Mouse (Mus musculus) stomach, postnatal 0 days (tissue): ENCODE results near the gene Slc17a1. TPM values are rescaled to one million over a fixed set of nuclear protein-coding genes. Genes with fewer than 3 reads are reported as not detected.

Experiments
- ATAC-seq: fragments of 200-750 bp; cut with Nextera tagmentation; 2 replicates; pipeline ENCODE4 v1.8.0; 2017; ENCODE audit not compliant: low FRiP score, low TSS enrichment
- DNase-seq: peaks from one replicate; pipeline ENCODE4 v3.0.0-alpha.2; 2016; ENCODE audit warnings: low spot score
- H3K27ac ChIP-seq: fragments of 300-500 bp; sonication (generic); replicated peaks from 2 replicates; pipeline ENCODE4 v1.5.1; 2014; ENCODE audit warnings: mild to moderate bottlenecking, control low read depth
- H3K27me3 ChIP-seq: fragments of 300-500 bp; sonication (generic); 2 replicates; pipeline ENCODE4 v1.6.1; 2014; ENCODE audit warnings: low read length; ENCODE audit not compliant: control insufficient read depth, insufficient read depth
- H3K36me3 ChIP-seq: fragments of 300-500 bp; sonication (generic); 2 replicates; pipeline ENCODE4 v1.6.1; 2014; ENCODE audit warnings: low read length, mixed read lengths; ENCODE audit not compliant: control insufficient read depth, insufficient read depth
- H3K4me1 ChIP-seq: fragments of 300-500 bp; sonication (generic); replicated peaks from 2 replicates; pipeline ENCODE4 v1.6.1; 2014; ENCODE audit warnings: antibody characterized with exemption; ENCODE audit not compliant: control insufficient read depth, insufficient read depth
- H3K4me2 ChIP-seq: fragments of 300-500 bp; sonication (generic); replicated peaks from 2 replicates; pipeline ENCODE4 v1.6.1; 2014; ENCODE audit warnings: low read depth, mild to moderate bottlenecking, control low read depth, moderate library complexity
- H3K4me3 ChIP-seq: fragments of 300-500 bp; sonication (generic); 2 replicates; pipeline ENCODE4 v1.5.1; 2014; ENCODE audit warnings: low read depth, low read length, control low read depth
- H3K9ac ChIP-seq: fragments of 300-500 bp; sonication (generic); 2 replicates; pipeline ENCODE4 v1.6.1; 2014; ENCODE audit warnings: mild to moderate bottlenecking, low read length, control low read depth, mixed read lengths
- H3K9me3 ChIP-seq: fragments of 300-500 bp; sonication (generic); 2 replicates; pipeline ENCODE4 v1.6.1; 2016; ENCODE audit warnings: low read length; ENCODE audit not compliant: control insufficient read depth
- CTCF ChIP-seq: IDR thresholded peaks from 2 replicates; pipeline ENCODE4 v1.5.1; 2016; ENCODE audit warnings: antibody characterized with exemption, low read depth, mild to moderate bottlenecking, moderate library complexity
- EP300 ChIP-seq: optimal IDR thresholded peaks from 2 replicates; pipeline ENCODE3; 2016; ENCODE audit warnings: antibody characterized with exemption
- WGBS: fragments of 180-500 bp; shearing (Covaris S2); extraction: QIAGEN DNeasy Blood & Tissue Kit; methylation state at CpG from one replicate; pipeline ENCODE4 v1.1.7; 2014; 5-methylcytosine and 5-hydroxymethylcytosine counted together
- polyA plus RNA-seq: library from polyadenylated mRNA; unstranded; fragments of >200 nt; fragmentation: Nextera tagmentation; extraction: Ambion mirVana; gene quantifications from 2 replicates; pipeline ENCODE4 v1.2.1, GENCODE M21; 2015

The Slc17a1 gene
- polyA plus RNA-seq, 1 experiment from 2014 or later: not detected

DNA sequence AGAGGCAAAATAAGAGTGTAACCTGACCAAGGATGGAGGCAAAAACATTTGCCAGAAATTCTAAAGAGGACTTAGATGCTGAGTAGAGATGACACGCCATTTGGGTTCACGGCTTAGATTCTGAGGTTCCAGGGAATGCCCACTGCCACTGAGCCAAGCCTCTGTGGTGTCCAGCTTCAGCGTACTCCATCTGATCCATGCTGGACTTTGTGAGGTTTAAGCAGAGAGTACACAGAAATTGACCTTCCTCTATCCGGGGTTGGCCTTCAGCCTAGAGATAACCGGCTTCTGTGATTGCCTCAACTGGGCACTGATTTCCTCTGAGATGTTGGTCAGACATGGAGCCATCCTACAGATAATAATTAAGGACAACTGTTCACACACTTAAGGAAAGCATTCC lies 30.9 kb upstream of the Slc17a1 start:
- Histone ChIP-seq H3K27me3 (no peaks in the 10 kb centered on the region), H3K4me3 (no peak overlapping the region), H3K9ac (no peak overlapping the region), H3K4me2 (no peak overlapping the region), H3K27ac (no peak overlapping the region), H3K4me1 (no peaks in the 10 kb centered on the region), H3K36me3 (no peaks in the 10 kb centered on the region), H3K9me3 (no peaks in the 10 kb centered on the region)
- ATAC-seq: no peak
- no peak for DNase-seq
- TF ChIP-seq EP300: no peak
- no peak for TF ChIP-seq CTCF
- 89% methylated on average over 5 of the region's 5 CpGs for WGBS

DNA sequence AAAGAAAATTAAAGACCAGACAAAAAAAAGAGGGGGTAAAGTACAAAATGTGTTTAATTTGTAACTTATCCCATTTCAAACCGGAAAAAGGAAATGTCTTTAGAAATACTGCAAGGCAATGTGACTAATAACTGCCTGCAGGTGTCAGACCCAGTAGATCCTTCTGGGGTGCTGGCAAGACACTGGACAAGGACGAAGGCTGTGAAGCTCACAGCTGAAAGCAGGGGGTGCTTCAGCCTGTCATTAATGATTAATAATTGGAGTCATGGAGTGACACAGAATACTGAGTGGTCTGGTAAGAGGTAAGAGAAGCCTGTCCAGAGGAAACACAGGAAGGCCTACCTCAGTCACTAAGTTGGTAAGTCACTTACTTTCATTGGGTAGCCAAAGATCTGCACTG lies 28.2 kb upstream of the Slc17a1 start, which contains the start of gene Slc17a3:
TSS of gene Slc17a3 (plus strand) at position 127 of the 400 bp plus-strand sequence.
- no peak for ATAC-seq

DNA sequence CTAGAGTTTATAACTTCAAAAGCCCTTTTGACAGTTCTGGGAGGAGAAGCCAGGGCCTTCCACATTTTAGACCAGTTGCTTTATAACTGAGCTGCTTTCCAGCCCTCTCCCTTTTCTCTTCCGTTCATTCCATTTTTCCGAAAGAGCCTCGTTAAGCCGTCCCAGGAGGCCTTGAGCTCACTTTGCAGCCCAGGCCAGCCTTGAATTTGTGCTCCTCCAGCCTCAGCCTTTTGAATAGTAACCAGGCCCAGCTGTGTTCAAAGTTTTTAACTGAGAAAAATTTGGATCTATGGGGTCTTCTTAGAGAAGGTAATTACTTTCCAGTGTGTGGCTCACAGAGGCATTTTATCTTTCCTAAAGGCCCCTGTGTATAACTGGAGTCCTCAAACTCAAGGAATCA lies 21.7 kb upstream of the Slc17a1 start:
- no peak overlapping the region for H3K4me2 ChIP-seq
- H3K4me3 ChIP-seq: no peak overlapping the region
- H3K4me1 ChIP-seq: no peaks in the 10 kb centered on the region
- TF ChIP-seq CTCF (no peak), EP300 (no peak)
- no peaks in the 10 kb centered on the region for H3K27me3 ChIP-seq
- no peaks in the 10 kb centered on the region for H3K36me3 ChIP-seq
- no peak overlapping the region for H3K27ac ChIP-seq
- DNase-seq: no peak
- WGBS: 86% methylated on average over 4 of the region's 4 CpGs
- no peak overlapping the region for H3K9ac ChIP-seq
- H3K9me3 ChIP-seq: no peaks in the 10 kb centered on the region
- ATAC-seq: no peak

More for the DNA sequence above, 28.2 kb upstream of the Slc17a1 start, which contains the start of gene Slc17a3:
- Histone ChIP-seq H3K4me3 (no peak within 1 kb of the TSS), H3K9ac (no peak within 1 kb of the TSS), H3K27ac (no peak within 1 kb of the TSS), H3K4me1 (no peaks in the 10 kb centered on the region), H3K4me2 (no peak within 1 kb of the TSS), H3K36me3 (no peaks in the 10 kb centered on the region), H3K27me3 (no peaks in the 10 kb centered on the region), H3K9me3 (no peaks in the 10 kb centered on the region)
- no peak for DNase-seq
- TF ChIP-seq EP300: no peak
- no peak for TF ChIP-seq CTCF
- 51% methylated on average over 2 of the region's 2 CpGs for WGBS

DNA sequence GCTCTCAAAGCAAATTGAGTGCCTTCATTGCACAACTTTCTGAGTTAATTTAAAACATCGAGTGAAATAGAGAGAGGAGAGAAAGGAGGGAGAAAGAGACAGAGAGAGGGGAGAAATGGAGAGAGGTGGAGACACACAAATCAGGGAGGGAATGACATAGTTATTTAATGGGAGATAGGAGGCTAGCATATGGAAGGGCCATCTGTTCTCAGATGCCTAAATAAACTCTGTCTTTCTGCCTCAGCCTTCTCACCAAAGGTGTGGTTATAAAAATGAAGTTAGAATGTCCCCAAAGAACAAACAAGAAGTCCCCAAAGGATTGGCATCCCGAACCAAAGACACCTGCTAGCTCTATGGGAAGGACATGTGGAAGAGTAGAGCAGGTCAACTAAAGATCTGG lies 18.3 kb upstream of the Slc17a1 start:
- 77% methylated on average over 2 of the region's 2 CpGs for WGBS
- ATAC-seq: no peak

DNA sequence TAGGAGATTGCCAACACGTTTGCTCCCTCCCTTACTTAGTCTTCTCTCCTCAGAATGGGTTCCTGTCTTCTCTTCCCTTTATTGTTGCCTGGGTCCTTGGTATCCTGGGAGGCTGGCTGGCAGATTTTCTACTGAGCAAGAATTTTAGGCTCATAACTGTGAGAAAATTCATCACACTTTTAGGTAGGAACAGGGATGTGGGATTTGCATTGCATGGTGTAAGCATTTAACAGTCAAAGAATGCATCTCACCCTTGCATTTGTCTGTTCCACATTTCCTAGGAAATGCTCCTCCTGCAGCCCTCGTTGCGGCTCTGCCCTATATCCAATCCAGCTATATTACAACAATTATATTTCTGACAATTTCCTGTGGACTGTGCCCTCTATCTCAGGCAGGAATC lies 11.1 kb upstream of the Slc17a1 start:
- Histone ChIP-seq H3K4me3 (no peak overlapping the region), H3K4me1 (no peaks in the 10 kb centered on the region), H3K27me3 (no peaks in the 10 kb centered on the region), H3K4me2 (no peak overlapping the region), H3K9ac (no peak overlapping the region), H3K36me3 (no peaks in the 10 kb centered on the region), H3K27ac (no peak overlapping the region), H3K9me3 (no peaks in the 10 kb centered on the region)
- DNase-seq: no peak
- TF ChIP-seq EP300 (no peak), CTCF (no peak)
- ATAC-seq: no peak
- 57% methylated on average over 3 of the region's 3 CpGs for WGBS

More for the DNA sequence above, 18.3 kb upstream of the Slc17a1 start:
- H3K4me3 ChIP-seq: no peak overlapping the region
- no peaks in the 10 kb centered on the region for H3K27me3 ChIP-seq
- DNase-seq: no peak
- H3K36me3 ChIP-seq: no peaks in the 10 kb centered on the region
- H3K27ac ChIP-seq: no peak overlapping the region
- H3K9ac ChIP-seq: no peak overlapping the region
- H3K9me3 ChIP-seq: no peaks in the 10 kb centered on the region
- H3K4me2 ChIP-seq: no peak overlapping the region
- TF ChIP-seq EP300 (no peak), CTCF (no peak)
- H3K4me1 ChIP-seq: no peaks in the 10 kb centered on the region

DNA sequence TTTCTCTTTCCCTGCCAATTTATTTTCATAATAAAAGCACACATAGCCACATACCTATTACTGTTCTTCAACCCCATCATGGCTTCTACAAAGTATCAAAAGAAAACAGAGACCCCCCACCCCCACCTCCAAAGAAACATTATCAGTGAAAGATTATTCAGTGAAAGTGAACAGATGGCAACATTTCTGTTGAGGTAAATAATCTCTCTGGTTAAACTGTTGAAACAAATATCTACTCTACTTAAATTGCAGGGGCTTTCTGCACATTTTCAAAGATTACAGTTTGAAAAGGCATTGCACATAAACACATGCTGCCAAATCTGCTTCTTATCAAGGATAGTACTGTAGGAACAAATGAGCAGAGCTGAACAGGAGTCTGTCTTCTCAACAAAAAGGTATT lies 5.7 kb upstream of the Slc17a1 start:
- Histone ChIP-seq H3K4me3 (no peak overlapping the region), H3K9ac (no peak overlapping the region), H3K27me3 (no peaks in the 10 kb centered on the region), H3K27ac (no peak overlapping the region), H3K9me3 (no peaks in the 10 kb centered on the region), H3K4me2 (no peak overlapping the region), H3K4me1 (no peaks in the 10 kb centered on the region), H3K36me3 (no peaks in the 10 kb centered on the region)
- ATAC-seq (no peak), DNase-seq (no peak)
- TF ChIP-seq CTCF: no peak
- TF ChIP-seq EP300: no peak
